Mouse (Mus musculus): ENCODE data around the gene Acsm4.

Acsm4 gene

GRCm38 (mm10) chr7:119762166-119762697 is 72.4 kb downstream of the Acsm4 start:
- no peak for DNase-seq (ENCODE audit: low spot score)

All from yolk sac, embryonic 10.5 days (tissue).